Mouse (Mus musculus) E14TG2a.4 (cell line): ENCODE results near the gene Pdzrn3.

Source experiments
- CTCF ChIP-seq: conservative IDR thresholded peaks from 2 replicates; pipeline ENCODE4 v1.5.1; 2014; ENCODE audit warnings: low read length
- NANOG ChIP-seq: IDR thresholded peaks from 2 replicates; pipeline ENCODE4 v1.6.1; 2014; ENCODE audit warnings: borderline replicate concordance, low read length, mixed read lengths
- POU5F1 ChIP-seq: IDR thresholded peaks from 2 replicates; pipeline ENCODE4 v1.6.1; 2014; ENCODE audit warnings: low read length, borderline replicate concordance

DNA sequence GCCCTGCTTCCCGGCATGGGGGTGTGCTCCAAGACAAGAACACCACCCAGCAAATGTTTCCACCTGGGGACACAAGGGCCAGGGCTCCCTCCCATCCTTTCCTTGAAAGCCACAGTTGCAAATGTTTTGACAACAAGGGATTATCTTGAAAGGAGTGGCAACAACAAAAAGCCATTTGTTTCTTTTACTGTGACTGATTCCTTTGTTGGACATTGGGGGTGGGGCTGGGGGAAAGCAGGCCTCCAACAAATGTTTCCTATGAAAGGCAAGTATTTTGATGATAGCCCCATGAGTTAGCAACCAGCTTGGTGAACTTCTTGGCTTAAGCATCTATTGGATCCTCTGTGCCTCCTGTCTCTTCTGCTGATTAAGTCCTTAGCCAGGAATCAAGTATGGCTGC lies 109.4 kb downstream of the Pdzrn3 start:
- TF ChIP-seq CTCF (no peak), NANOG (no peak), POU5F1 (no peak)
